Mouse (Mus musculus) embryonic facial prominence, embryonic 14.5 days (tissue): ENCODE measurements around the gene Elmo3. TPM values are rescaled to one million over a fixed set of nuclear protein-coding genes. Genes with fewer than 3 reads are reported as not detected.

ENCODE experiments used
- ATAC-seq: fragments of 200-750 bp; cut with Nextera tagmentation; 2 replicates; pipeline ENCODE4 v1.8.0; 2017; ENCODE audit warnings: low read depth, moderate number of reproducible peaks, moderate TSS enrichment
- DNase-seq: peaks from one replicate; pipeline ENCODE4 v3.0.0-alpha.2; 2015; ENCODE audit warnings: low spot score
- H3K27ac ChIP-seq: fragments of 300-500 bp; sonication (generic); replicated peaks from 2 replicates; pipeline ENCODE4 v1.5.1; 2014; ENCODE audit warnings: low read depth, mild to moderate bottlenecking, low read length, moderate library complexity
- H3K27me3 ChIP-seq: fragments of 300-500 bp; sonication (generic); replicated peaks from 2 replicates; pipeline ENCODE4 v1.6.1; 2014; ENCODE audit warnings: low read length; ENCODE audit not compliant: control insufficient read depth, insufficient read depth
- H3K36me3 ChIP-seq: fragments of 300-500 bp; sonication (generic); 2 replicates; pipeline ENCODE4 v1.6.1; 2014; ENCODE audit warnings: low read length, mixed read lengths; ENCODE audit not compliant: control insufficient read depth, insufficient read depth
- H3K4me1 ChIP-seq: fragments of 300-500 bp; sonication (generic); 2 replicates; pipeline ENCODE4 v1.6.1; 2014; ENCODE audit warnings: antibody characterized with exemption, low read length; ENCODE audit not compliant: control insufficient read depth, insufficient read depth
- H3K4me2 ChIP-seq: fragments of 300-500 bp; sonication (generic); 2 replicates; pipeline ENCODE4 v1.6.1; 2014; ENCODE audit warnings: low read depth, mild to moderate bottlenecking, low read length, moderate library complexity, mixed read lengths
- H3K4me3 ChIP-seq: fragments of 300-500 bp; sonication (generic); 2 replicates; pipeline ENCODE4 v1.5.1; 2014; ENCODE audit warnings: low read depth, mild to moderate bottlenecking, low read length
- H3K9ac ChIP-seq: fragments of 300-500 bp; sonication (generic); 2 replicates; pipeline ENCODE4 v1.6.1; 2014; ENCODE audit warnings: low read depth, mild to moderate bottlenecking, low read length, moderate library complexity, mixed read lengths
- H3K9me3 ChIP-seq: fragments of 300-500 bp; sonication (generic); 2 replicates; pipeline ENCODE4 v1.6.1; 2016; ENCODE audit warnings: low read length; ENCODE audit not compliant: control insufficient read depth
- WGBS: fragments of 180-500 bp; shearing (Covaris S2); extraction: QIAGEN DNeasy Blood & Tissue Kit; methylation state at CpG from one replicate; pipeline ENCODE4 v1.1.7; 2014; 5-methylcytosine and 5-hydroxymethylcytosine counted together
- polyA plus RNA-seq: library from polyadenylated mRNA; unstranded; fragments of >200 nt; fragmentation: Nextera tagmentation; extraction: Ambion mirVana; gene quantifications from 2 replicates; pipeline ENCODE4 v1.2.1, GENCODE M21; 2014

Gene Elmo3
- polyA plus RNA-seq, 1 experiment from 2014 or later: 5.1 TPM

GRCm38 (mm10) chr8:105263244-105263912 is 42.0 kb upstream of the Elmo3 start:
- H3K9ac ChIP-seq: no peak overlapping the region
- peak overlapping the region; percentile 72 for H3K4me3 ChIP-seq
- peaks cover 11% of the 10 kb centered on the region for H3K4me1 ChIP-seq
- ATAC-seq (no peak), DNase-seq (no peak)
- 41% methylated on average over 16 of the region's 16 CpGs for WGBS
- no peak overlapping the region for H3K27ac ChIP-seq
- no peaks in the 10 kb centered on the region for H3K36me3 ChIP-seq
- peaks cover 8% of the 10 kb centered on the region; the same call in 1 of the 2 replicates for H3K9me3 ChIP-seq
- peaks cover 68% of the 10 kb centered on the region for H3K27me3 ChIP-seq
- H3K4me2 ChIP-seq: peak overlapping the region; percentile 91

GRCm38 (mm10) chr8:105264024-105264982 is 41.1 kb upstream of the Elmo3 start, which contains the start of the genes Tradd and Fbxl8:
Tradd (minus strand) TSS chr8:105264609.
Fbxl8 (plus strand) TSS chr8:105264648.
- no peak within 1 kb of the TSS for H3K27ac ChIP-seq
- H3K4me1 ChIP-seq: peaks cover 17% of the 10 kb centered on the region
- peak within 1 kb of the TSS; percentile 72 for H3K9ac ChIP-seq
- peak within 1 kb of the TSS; percentile 72 for H3K4me3 ChIP-seq
- peak; percentile 53; the same call in 1 of the 2 replicates for ATAC-seq
- H3K36me3 ChIP-seq: no peaks in the 10 kb centered on the region
- H3K4me2 ChIP-seq: peak within 1 kb of the TSS; percentile 91
- 2% methylated on average over 42 of the region's 54 CpGs for WGBS
- peaks cover 8% of the 10 kb centered on the region; the same call in 1 of the 2 replicates for H3K9me3 ChIP-seq
- peak; percentile 80 for DNase-seq
- H3K27me3 ChIP-seq: peaks cover 68% of the 10 kb centered on the region

GRCm38 (mm10) chr8:105265128-105265527 is 40.3 kb upstream of the Elmo3 start:
- Histone ChIP-seq H3K36me3 (no peaks in the 10 kb centered on the region), H3K27me3 (peaks cover 68% of the 10 kb centered on the region), H3K4me2 (peak overlapping the region; percentile 91), H3K4me1 (peaks cover 22% of the 10 kb centered on the region; the same call in 1 of the 2 replicates), H3K9me3 (peaks cover 8% of the 10 kb centered on the region; the same call in 1 of the 2 replicates), H3K27ac (no peak overlapping the region), H3K4me3 (peak overlapping the region; percentile 72), H3K9ac (peak overlapping the region; percentile 72; the same call in 1 of the 2 replicates)
- 17% methylated on average over 10 of the region's 10 CpGs for WGBS
- DNase-seq (no peak), ATAC-seq (no peak)

GRCm38 (mm10) chr8:105266775-105267174 is 38.6 kb upstream of the Elmo3 start:
- no peak overlapping the region for H3K27ac ChIP-seq
- H3K4me3 ChIP-seq: no peak overlapping the region
- no peak overlapping the region for H3K9ac ChIP-seq
- peaks cover 70% of the 10 kb centered on the region for H3K27me3 ChIP-seq
- H3K4me2 ChIP-seq: no peak overlapping the region
- ATAC-seq (no peak), DNase-seq (no peak)
- 19% methylated on average over 13 of the region's 13 CpGs for WGBS
- peaks cover 24% of the 10 kb centered on the region; the same call in 1 of the 2 replicates for H3K4me1 ChIP-seq
- no peaks in the 10 kb centered on the region for H3K36me3 ChIP-seq
- 0 out of 2 replicates have a peak, but pooled peaks cover 4% of the 10 kb centered on the region for H3K9me3 ChIP-seq

- peak overlapping the region; percentile 50 for H3K4me3 ChIP-seq
- 0 out of 2 replicates have a peak, but pooled peaks cover 4% of the 10 kb centered on the region for H3K9me3 ChIP-seq
- H3K9ac ChIP-seq: peak overlapping the region; percentile 52
- DNase-seq (peak; percentile 91), ATAC-seq (peak; percentile 82)
- peaks cover 86% of the 10 kb centered on the region for H3K27me3 ChIP-seq
- peak overlapping the region; percentile 88 for H3K4me2 ChIP-seq
- WGBS: under 1% methylated on average over 62 of the region's 65 CpGs
- H3K4me1 ChIP-seq: peaks cover 24% of the 10 kb centered on the region; the same call in 1 of the 2 replicates
- no peaks in the 10 kb centered on the region for H3K36me3 ChIP-seq
- H3K27ac ChIP-seq: no peak overlapping the region
These were observed 36.9 kb upstream of the Elmo3 start for GRCm38 (mm10) chr8:105268342-105269074.

- DNase-seq (no peak), ATAC-seq (no peak)
- H3K4me2 ChIP-seq: peak overlapping the region; percentile 88
- H3K36me3 ChIP-seq: no peaks in the 10 kb centered on the region
- peak overlapping the region; percentile 26 for H3K9ac ChIP-seq
- H3K27ac ChIP-seq: no peak overlapping the region
- peaks cover 91% of the 10 kb centered on the region for H3K27me3 ChIP-seq
- peaks cover 24% of the 10 kb centered on the region; the same call in 1 of the 2 replicates for H3K4me1 ChIP-seq
- under 1% methylated on average over 10 of the region's 10 CpGs for WGBS
- H3K9me3 ChIP-seq: 0 out of 2 replicates have a peak, but pooled peaks cover 4% of the 10 kb centered on the region
- peak overlapping the region; percentile 50 for H3K4me3 ChIP-seq
These were observed 36.3 kb upstream of the Elmo3 start for GRCm38 (mm10) chr8:105269075-105269458.

GRCm38 (mm10) chr8:105269461-105269947 is 35.9 kb upstream of the Elmo3 start, which contains the start of gene Hsf4:
Hsf4 (plus strand) TSS chr8:105269801.
- Histone ChIP-seq H3K27me3 (peaks cover 95% of the 10 kb centered on the region), H3K4me1 (peaks cover 24% of the 10 kb centered on the region; the same call in 1 of the 2 replicates), H3K9ac (peak within 1 kb of the TSS; percentile 52), H3K4me3 (peak within 1 kb of the TSS; percentile 50), H3K36me3 (no peaks in the 10 kb centered on the region), H3K4me2 (peak within 1 kb of the TSS; percentile 88), H3K27ac (no peak within 1 kb of the TSS), H3K9me3 (0 out of 2 replicates have a peak, but pooled peaks cover 4% of the 10 kb centered on the region)
- no peak for DNase-seq
- WGBS: 2% methylated on average over 20 of the region's 42 CpGs
- ATAC-seq: 0 out of 2 replicates have a peak, but pooled peaks have one; percentile 1
